Mouse (Mus musculus) liver, adult (tissue): ENCODE data around the gene Trir.

Source experiments
- GATA4 ChIP-seq: IDR thresholded peaks from 2 replicates; pipeline ENCODE4 v1.6.1; 2014; ENCODE audit warnings: mild to moderate bottlenecking, low read length; ENCODE audit not compliant: insufficient replicate concordance

Gene Trir

GRCm38 (mm10) chr8:85057367-85057766 lies 30.7 kb downstream of the Trir start:
- TF ChIP-seq GATA4 = no peak

DNA sequence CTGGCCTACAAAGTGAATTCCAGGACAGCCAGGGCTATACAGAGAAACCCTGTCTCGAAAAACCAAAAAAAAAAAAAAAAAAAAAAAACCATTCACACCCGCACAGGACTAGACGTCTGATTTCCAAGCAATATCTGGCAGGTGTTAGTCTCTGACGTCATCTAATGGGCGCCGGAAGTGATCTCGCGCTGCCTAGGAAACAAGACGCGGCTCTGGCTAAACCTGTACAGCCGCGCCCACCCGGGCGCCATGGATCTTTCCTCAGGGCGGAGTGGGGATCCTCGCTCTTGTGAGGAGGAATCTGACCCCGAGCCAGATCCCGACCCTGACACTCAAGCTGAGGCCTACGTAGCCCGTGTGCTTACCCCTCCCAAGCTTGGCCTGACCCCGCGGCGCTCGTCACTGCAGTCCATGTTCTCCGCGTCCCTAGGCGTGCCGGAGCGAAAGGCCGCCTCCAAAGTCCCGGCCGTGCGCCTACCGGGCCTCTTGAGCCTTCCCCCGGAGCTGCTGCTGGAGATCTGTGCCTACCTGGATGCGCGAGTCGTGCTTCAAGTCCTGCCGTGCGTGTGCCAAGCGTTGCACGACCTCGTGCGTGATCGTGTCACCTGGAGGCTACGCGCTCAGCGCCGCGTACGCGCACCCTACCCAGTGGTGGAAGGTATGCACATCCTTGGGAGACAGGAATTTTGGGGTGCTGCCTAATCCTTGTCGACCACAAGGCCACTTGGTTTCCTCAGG lies 33.4 kb downstream of the Trir start, which contains the start of gene Fbxw9:
Fbxw9 (plus strand) TSS at position 177 of the 738 bp plus-strand sequence.
- TF ChIP-seq GATA4 = no peak

DNA sequence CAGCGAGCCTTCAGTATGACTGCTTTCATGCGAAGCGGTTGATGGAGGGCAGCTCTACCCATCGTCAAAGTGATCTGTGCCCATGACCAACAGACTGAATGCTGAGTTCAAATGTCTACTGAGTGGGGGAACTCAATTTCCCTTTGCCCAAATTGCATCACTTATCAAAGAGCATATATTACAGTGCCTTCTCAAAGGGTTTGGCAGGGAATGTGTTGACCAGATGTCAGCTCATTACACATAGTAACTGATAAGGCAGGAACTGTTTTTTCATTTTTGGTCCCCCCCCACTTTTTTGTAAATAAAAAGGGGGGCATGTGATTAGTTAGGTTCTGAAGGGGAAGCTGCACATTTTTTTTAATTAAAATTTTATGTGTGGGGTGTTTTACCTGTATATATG lies 36.0 kb downstream of the Trir start:
- TF ChIP-seq GATA4 = peak; percentile 84

GRCm38 (mm10) chr8:85065213-85065612 lies 38.6 kb downstream of the Trir start:
- peak; percentile 70; the same call in 1 of the 2 replicates for TF ChIP-seq GATA4

GRCm38 (mm10) chr8:85067155-85067554 lies 40.5 kb downstream of the Trir start:
- no peak for TF ChIP-seq GATA4

DNA sequence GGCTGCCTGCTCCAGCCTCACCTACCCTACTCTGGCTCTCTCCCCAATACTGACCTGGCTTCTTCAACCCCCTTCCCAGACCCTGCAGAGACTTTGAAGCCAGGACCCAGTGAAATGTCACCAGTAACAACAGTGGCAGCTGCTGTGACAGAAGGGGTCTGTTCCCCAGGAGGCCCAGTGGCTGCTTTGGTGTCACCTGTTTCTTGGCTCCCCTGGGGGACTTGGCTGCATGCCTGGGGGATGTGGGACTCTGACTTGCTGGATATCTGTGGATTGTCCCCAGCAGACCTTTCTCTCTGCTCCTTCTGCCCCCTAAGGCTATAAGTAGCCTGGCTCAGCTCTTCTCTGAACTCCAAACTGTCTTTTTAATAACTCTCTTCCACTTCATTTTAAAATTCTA lies 41.4 kb downstream of the Trir start, which contains the start of gene Gm5741:
Gm5741 (minus strand) TSS at position 1 of the 400 bp plus-strand sequence.
- no peak for TF ChIP-seq GATA4

- TF ChIP-seq GATA4 = no peak
These were observed 44.4 kb downstream of the Trir start for GRCm38 (mm10) chr8:85071041-85071440.

DNA sequence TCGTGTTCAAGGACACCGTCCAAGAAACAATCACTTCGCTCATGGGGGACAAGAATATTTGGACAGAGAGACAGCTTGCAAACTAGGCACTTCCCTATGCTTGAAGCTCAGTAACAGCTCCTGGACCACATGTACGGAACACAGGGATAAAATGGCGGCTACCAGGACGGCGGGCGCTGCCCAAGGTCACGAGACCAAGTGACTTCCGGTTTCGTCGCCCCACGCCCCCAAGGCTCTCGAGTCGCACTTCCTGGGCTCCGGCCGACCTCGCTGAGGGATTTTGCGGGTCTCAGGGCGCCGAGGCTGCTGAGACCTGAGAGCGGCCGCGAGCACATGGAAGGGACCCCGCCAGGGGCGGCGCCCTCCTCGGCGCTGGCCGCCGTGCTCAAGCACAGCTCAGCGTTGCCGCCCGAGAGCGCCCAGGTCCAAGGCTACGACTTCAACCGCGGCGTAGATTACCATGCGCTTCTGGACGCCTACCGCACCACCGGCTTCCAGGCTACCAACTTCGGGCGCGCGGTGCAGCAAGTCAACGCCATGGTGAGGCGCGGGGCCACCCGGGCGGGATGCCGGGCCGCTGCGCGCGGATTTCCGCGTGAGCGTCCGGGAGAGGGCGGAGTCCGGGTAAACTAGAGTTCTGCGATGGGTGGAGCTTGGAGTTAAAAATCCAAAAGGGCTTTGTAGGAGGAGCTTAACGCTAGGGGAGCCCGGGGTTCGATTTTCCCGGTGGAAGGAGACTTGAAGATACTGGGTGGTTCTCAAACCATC lies 45.1 kb downstream of the Trir start, which contains the start of gene Dhps:
Dhps (plus strand) TSS at position 244 of the 768 bp plus-strand sequence.
- no peak; the same call in 1 of the 2 replicates for TF ChIP-seq GATA4

GRCm38 (mm10) chr8:85072364-85072929 lies 45.8 kb downstream of the Trir start:
- TF ChIP-seq GATA4 = no peak

- no peak for TF ChIP-seq GATA4
These were observed 46.5 kb downstream of the Trir start for GRCm38 (mm10) chr8:85073041-85073612.

- TF ChIP-seq GATA4 = no peak
These were observed 47.5 kb downstream of the Trir start for GRCm38 (mm10) chr8:85074167-85074566.

DNA sequence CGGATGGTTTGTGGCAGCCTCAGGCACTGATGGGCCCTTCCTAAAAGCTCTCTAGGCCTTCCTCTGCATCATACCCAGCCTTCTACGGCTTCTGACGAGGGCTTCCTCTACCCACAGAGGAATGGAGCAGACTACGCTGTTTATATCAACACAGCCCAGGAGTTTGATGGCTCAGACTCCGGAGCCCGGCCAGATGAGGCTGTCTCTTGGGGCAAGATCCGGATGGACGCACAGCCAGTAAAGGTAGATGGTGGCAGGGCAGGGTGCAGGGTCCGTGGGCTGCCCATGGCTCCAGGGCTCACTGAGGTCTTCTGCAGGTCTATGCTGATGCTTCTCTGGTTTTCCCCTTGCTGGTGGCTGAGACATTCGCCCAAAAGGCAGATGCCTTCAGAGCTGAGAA lies 48.0 kb downstream of the Trir start:
- no peak for TF ChIP-seq GATA4

DNA sequence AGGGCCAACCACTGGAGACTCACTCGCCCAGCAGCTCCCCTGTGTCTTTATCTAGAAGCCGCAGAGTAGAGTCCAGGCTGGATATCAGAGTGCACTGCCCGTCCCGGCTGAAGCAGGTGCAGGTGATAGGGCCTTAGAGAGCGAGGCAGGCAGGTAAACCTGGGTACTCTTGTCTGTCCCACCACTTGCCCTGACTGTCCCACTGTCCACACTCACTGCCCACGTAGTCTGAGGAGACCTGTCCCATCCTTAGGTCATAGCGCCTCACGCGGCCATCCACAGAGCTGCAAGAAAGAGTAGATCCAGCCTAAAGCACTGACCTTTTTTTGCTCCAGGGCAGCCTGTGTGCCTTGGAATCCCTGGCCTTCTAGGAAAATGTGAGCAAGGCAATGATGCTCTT lies 49.4 kb downstream of the Trir start:
- no peak for TF ChIP-seq GATA4

- TF ChIP-seq GATA4 = no peak
These were observed 50.4 kb downstream of the Trir start for GRCm38 (mm10) chr8:85076993-85077392.
